Mouse (Mus musculus): Measurements from ENCODE around the gene Sdsl.

Gene Sdsl

DNA sequence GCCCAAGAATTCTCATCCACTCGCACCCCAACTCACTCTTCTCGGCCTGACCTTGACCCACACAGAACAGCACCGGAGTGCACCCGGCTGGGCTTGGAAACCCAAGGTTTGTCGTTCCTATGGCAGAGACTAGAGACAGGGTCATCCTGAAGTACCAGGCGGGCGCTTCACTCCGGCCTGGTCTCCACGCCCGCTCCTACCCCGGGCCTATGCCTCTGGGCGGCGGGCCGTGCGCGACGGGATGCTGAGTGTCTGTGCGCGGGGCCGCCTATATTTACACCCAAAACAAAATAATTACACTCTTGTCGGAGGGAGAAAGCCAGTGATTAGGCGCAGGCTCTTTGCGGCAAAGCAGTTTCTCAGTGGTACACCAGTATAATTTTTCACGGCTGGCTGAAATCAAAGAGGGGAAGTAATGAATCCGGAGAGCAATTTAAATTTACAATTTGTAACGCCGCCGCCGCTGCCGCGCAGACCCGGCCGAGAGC lies 45.1 kb downstream of the Sdsl start:
- no peak for DNase-seq

DNA sequence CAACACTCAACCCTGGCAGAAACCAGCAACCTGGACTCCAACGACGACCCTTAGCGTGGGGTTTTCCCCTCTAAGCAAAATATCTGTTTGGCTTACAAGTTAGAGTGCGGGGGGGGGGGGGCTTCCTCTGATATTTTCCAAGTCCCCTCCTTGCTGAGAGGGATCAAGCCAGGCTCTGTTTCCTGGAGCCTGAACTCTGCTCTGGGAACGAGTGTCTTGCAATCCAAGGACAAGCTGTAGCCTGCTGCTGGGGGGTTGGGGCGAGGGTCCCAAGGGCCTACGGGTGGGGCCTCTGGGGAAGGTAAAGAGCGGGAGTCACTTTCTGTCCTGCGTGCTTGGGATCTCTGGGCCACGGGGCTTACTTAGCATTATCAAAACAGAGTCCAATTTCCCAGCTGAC lies 46.0 kb downstream of the Sdsl start:
- DNase-seq, result no peak

DNA sequence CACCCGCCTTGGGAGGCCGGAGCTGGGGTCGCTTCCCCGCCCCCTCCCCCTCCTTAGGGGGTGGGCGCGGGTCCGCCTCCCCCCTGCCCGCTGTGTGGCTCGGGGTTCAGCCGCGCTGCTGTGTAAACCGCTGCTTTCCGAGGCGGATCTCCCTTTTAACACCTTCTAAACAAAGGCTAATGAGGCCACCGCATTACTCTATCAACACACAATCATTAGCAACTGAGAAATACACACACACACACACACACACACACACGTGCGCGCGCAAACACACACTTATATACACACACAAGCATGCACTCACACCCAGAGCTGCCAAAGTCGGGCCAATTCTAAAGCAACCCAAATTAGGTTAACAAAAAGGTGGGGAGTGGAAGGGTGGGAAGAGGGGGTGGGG lies 46.9 kb downstream of the Sdsl start:
- no peak for DNase-seq

DNA sequence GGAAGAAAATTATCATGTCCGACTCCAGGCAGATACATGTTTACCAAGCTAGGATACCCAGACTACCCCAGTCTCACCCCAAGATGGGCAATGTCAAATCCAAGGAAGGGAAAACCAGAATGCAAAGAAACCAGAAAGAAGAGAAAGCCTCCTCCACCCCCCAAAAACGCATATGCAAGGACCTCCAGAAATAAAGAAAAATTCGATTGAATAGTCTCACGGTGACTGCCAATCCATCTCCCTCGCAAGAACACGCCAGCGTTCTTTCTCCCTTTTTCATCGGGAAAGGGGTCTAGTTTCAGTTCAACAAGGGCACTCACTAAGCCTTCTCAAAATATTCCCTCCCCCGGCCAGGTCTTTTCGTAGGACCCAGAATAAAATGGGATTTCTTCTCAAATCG lies 48.0 kb downstream of the Sdsl start:
- DNase-seq, result no peak

DNA sequence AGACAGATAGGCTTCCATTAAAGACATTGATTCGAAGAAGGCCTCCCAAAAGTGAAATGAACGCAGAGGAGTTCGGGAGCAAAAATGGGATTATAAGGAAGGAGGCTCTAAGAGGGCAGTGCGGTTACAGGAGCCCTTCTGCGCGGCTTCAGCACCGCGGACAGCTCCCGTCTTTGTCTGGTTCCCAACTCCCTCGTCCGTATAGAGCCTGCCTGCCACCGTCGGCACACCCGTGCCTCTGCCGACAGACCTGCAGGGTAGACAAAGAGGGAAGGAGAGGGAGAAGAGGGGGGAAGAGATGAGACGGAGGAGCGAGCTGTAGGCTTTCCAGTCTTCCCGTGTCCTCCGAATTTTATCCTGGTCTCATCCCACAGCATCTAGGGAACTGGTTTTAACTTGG lies 48.6 kb downstream of the Sdsl start:
- no peak for DNase-seq

DNA sequence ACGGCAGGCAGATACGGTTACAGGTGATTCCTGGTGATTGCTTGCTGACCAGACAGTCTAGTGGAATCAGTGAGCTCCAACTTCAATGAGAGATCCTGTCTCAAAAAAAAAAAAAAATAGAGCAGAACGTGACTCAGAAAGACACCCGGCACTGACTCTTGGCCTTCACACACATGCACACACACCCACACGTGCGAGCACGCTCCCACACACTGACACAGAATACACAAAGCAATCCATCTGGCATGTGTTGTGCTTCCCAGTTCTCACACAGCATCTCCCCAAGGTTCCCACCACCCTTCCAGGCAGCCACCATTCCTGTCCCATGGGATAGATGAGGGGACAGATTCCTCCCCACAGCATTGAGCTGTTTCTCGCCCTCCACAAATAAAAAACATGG lies 52.5 kb downstream of the Sdsl start:
- DNase-seq, result no peak

DNA sequence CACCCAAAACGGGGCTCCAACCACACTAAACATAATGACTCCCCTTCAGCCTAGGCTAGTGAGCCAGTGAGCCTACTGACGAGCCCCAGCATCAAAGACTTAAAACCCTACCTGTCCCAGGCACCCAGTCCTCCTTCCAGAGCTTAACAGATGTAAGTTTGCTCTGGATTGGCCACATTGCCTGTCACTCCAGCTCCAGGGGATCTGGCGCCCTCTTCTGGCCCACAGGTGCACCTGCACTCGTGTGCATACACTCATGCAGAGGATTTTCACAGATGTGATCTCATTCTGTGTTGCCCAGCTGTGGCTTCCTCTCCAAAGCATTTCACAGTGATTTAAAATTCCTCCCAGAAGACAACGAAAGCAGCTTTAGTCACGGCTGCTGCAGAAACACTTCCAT lies 59.2 kb downstream of the Sdsl start:
- no peak for DNase-seq

DNA sequence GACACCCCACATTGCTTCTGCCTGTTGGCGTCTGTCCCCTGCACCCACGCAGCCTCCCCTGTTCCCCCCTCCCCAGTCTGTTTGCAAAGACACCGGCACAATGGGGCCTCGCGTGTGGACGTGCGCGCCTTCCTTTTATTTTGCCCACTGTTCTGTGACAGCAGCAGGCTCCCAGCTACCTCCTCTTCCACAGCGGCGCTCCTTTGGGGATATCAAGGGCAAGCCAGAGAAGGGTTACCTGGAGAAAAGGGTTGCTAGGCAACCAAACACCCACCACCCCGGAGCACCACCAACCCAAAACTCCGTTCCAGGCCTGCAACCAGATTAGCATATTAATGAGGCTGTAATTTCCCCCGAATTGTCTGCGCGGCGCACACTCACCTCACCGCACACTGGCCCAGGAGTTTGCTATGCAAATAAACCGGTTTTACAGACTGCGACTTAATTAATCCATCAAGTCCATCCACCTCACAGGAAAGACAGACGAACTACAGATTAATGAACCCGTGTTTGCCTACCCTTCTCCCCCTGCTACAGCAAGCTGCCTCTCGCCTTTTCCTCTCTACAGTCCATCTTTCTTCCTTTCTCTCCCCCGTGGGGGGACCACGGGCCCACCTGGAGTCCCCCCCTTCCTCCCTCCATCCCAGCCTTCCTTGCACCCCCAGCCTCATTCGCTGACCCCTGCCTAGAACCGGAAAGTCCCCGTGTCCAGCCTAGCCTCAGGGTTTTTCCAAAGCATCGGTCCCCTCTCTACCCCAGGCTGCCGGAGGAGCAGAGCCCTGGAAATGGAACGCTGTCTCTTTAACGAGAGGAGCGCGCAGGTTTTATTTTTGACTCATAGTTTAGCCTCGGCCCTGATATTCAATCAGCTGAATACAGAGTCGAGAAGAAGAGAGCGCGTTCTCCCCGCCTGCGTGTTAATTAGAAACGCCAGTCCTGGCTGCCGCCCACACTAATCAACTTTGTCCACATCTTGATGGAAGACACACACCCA lies 62.9 kb downstream of the Sdsl start:
- DNase-seq, result no peak

DNA sequence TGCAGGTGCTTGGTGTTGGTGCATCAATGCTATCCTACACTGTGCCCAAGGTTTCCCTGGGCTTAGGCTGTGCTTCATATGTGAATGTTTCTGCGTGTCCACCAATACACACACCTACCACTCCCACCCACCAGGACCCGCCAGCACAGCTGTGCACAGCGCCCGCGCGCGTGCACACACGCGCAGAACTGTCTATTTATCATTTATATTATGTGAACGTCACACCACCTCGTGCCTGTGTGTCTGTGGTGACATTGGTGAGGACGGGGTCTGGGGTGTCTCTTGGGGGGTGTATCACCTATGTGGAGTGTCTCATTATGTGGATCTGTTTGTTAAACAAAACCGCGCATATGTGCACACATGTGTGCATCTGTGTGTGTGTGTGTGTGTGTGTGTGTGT lies 63.7 kb downstream of the Sdsl start:
- no peak for DNase-seq

All from cerebellum, adult 11 months (tissue).